Mouse (Mus musculus) forebrain, embryonic 12.5 days (tissue): ENCODE measurements at regions not wholly inside any gene's neighbourhood (a gene's known extent, or its start where the extent isn't known, plus 50 kb on each side); places are given as distances from the start of the nearest gene placed in this dataset.
"Not testable (repeated sequence)": the region's sequence is repeated elsewhere in the genome, so short reads cannot be mapped to it uniquely, and the experiment has no call there.

Source experiments
- ATAC-seq: fragments of 200-750 bp; cut with Nextera tagmentation; 2 replicates; pipeline ENCODE4 v1.8.0; 2017; ENCODE audit warnings: moderate TSS enrichment; ENCODE audit not compliant: low FRiP score
- H3K27ac ChIP-seq: fragments of 300-500 bp; sonication (generic); 2 replicates; pipeline ENCODE4 v1.5.1; 2016; ENCODE audit warnings: mild to moderate bottlenecking
- H3K27me3 ChIP-seq: fragments of 300-500 bp; sonication (generic); 2 replicates; pipeline ENCODE4 v1.6.1; 2016; ENCODE audit warnings: mild to moderate bottlenecking
- H3K36me3 ChIP-seq: fragments of 300-500 bp; sonication (generic); replicated peaks from 2 replicates; pipeline ENCODE4 v1.6.1; 2016; ENCODE audit warnings: mild to moderate bottlenecking
- H3K4me1 ChIP-seq: fragments of 300-500 bp; sonication (generic); 2 replicates; pipeline ENCODE4 v1.6.1; 2016
- H3K4me2 ChIP-seq: fragments of 300-500 bp; sonication (generic); 2 replicates; pipeline ENCODE4 v1.6.1; 2016; ENCODE audit warnings: mild to moderate bottlenecking, moderate library complexity
- H3K4me3 ChIP-seq: fragments of 300-500 bp; sonication (generic); replicated peaks from 2 replicates; pipeline ENCODE4 v1.5.1; 2016; ENCODE audit warnings: mild to moderate bottlenecking
- H3K9ac ChIP-seq: fragments of 300-500 bp; sonication (generic); 2 replicates; pipeline ENCODE4 v1.6.1; 2016; ENCODE audit warnings: mild to moderate bottlenecking
- H3K9me3 ChIP-seq: fragments of 300-500 bp; sonication (generic); 2 replicates; pipeline ENCODE4 v1.6.1; 2016
- WGBS: fragments of 180-500 bp; shearing (Covaris S2); methylation state at CpG from one replicate; pipeline ENCODE4 v1.1.7; 2016; 5-methylcytosine and 5-hydroxymethylcytosine counted together

DNA sequence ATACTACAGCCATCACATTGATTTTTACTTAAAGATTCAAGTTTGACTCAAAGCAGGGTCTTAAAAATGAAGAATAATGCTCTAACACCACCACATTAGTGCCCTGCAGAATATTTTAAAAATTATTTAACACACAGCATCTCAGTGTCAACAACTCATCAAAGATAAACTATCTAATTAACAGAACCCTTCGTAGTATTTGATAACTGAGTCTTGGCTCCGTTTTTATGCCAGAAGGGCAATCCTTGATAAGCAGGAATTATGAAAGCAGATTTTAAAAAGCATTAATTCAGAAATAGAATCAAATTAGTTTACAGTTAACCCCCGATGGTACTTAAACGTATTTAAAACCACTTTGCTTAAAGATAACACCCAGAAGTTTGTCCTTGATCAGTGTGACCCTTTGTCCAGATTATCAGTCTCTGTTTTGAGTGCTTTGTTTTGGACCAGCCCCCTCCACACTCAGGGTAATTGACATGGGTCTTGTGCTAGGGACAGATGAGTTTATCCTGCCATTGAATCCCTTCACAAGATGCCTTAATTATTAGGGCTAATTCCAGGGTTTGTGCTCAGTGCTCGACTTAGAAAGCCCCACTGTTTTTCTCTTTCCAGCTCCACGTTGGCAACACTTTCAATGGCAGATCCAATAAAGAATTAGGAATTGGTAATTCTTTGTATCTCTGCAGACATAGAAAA, 69.4 kb upstream of the Dph6 start:
- no peak for ATAC-seq

DNA sequence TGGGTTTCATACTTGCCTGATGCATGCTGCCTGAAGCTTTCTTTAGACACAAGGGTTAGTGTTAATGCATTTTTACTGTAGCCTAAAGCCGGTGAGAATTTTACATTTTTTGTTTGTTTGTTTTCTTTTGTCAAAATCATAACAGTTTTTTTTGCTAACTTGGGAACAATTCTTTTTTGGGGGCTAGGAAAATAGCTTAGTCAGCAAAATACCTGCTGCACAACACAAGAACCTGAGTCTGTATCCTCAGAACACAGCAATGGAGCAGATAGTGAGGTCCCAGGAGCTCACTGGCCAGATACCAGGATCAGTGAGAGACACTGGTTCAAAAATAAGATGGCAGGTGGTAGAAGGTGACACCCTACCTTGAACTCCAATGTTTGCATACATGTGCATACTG, 72.4 kb upstream of the Dph6 start:
- Histone ChIP-seq H3K4me1 (no peaks in the 10 kb centered on the region), H3K4me2 (no peak overlapping the region), H3K27me3 (no peaks in the 10 kb centered on the region), H3K9ac (no peak overlapping the region), H3K36me3 (no peaks in the 10 kb centered on the region), H3K9me3 (no peaks in the 10 kb centered on the region), H3K27ac (no peak overlapping the region), H3K4me3 (no peak overlapping the region)
- WGBS: 89% methylated on average over 1 of the region's 1 CpGs
- no peak for ATAC-seq

More for the DNA sequence above, 69.4 kb upstream of the Dph6 start:
- no peak overlapping the region for H3K27ac ChIP-seq
- no peaks in the 10 kb centered on the region for H3K4me1 ChIP-seq
- H3K9me3 ChIP-seq: no peaks in the 10 kb centered on the region
- H3K4me2 ChIP-seq: no peak overlapping the region
- WGBS: 40% methylated on average over 6 of the region's 6 CpGs
- no peak overlapping the region for H3K4me3 ChIP-seq
- no peaks in the 10 kb centered on the region for H3K36me3 ChIP-seq
- H3K9ac ChIP-seq: no peak overlapping the region
- no peaks in the 10 kb centered on the region for H3K27me3 ChIP-seq

DNA sequence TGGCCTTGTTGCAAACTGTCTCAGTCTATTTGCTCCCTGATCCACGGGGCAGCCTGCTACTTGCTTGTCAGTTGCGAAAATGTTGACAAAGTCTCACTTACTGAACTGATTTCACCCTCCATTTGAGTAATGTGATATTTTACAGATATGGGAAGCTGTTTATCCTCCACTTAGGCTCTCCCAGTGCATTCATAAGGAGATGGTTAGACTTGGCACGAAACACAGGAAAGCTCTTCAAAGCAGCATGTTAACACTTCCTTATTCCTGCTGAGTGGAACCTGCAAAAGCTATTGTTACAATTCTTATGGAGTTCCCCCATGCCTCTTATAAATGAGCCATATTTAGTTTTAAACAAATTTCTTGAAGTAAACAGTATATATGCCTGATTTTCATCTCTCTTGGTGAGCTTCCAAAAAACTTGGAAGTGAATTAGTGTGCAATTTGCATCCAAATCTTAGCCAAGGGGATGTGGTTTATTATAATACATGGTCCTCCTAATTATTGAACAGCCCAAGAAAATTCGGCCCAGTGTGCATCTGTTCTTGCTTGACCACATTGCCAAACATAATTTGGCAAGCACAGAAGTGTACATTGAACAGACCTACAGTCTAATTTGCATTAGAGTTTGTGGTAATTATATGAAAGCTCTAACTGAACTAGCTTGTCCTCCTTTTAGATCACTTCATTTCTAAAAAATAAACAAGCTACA, 80.3 kb upstream of the Dph6 start:
- WGBS: 61% methylated on average over 4 of the region's 4 CpGs
- no peak overlapping the region for H3K4me2 ChIP-seq
- H3K4me1 ChIP-seq: no peaks in the 10 kb centered on the region
- no peaks in the 10 kb centered on the region for H3K36me3 ChIP-seq
- no peak overlapping the region for H3K4me3 ChIP-seq
- no peak for ATAC-seq
- no peaks in the 10 kb centered on the region for H3K9me3 ChIP-seq
- H3K9ac ChIP-seq: no peak overlapping the region
- no peaks in the 10 kb centered on the region for H3K27me3 ChIP-seq
- no peak overlapping the region for H3K27ac ChIP-seq

- no peaks in the 10 kb centered on the region for H3K9me3 ChIP-seq
- no peak overlapping the region for H3K9ac ChIP-seq
- H3K27ac ChIP-seq: no peak overlapping the region
- no peaks in the 10 kb centered on the region for H3K27me3 ChIP-seq
- 83% methylated on average over 11 of the region's 11 CpGs for WGBS
- no peak overlapping the region for H3K4me2 ChIP-seq
- ATAC-seq: no peak
- no peak overlapping the region for H3K4me3 ChIP-seq
- no peaks in the 10 kb centered on the region for H3K4me1 ChIP-seq
- no peaks in the 10 kb centered on the region for H3K36me3 ChIP-seq
Observed at GRCm38 (mm10) chr2:114739421-114740212, 84.9 kb upstream of the Dph6 start.

DNA sequence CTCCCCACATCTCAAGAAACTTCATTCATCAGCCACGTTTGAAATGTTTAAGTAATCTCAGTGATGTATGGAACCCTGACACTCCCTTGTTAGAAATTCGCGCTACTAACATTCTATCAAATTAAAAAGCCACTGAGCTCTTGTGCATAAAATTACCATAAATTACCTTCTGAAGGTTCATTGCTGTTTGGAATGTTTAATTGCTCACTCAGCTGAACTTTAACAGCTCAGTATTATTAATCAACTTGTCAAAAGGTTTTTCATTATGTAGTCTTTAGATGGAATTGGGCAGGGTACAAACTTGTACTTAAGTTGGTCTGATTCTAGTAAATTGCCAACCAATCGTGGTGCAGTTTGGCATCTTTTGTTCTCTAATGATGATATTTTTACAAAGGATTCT, 108.5 kb upstream of the Dph6 start:
- no peak overlapping the region for H3K9ac ChIP-seq
- no peak overlapping the region for H3K27ac ChIP-seq
- no peaks in the 10 kb centered on the region for H3K9me3 ChIP-seq
- ATAC-seq: peak; percentile 79; the same call in 1 of the 2 replicates
- no peak overlapping the region for H3K4me3 ChIP-seq
- H3K4me2 ChIP-seq: no peak overlapping the region
- 25% methylated on average over 4 of the region's 4 CpGs for WGBS
- H3K27me3 ChIP-seq: no peaks in the 10 kb centered on the region
- H3K36me3 ChIP-seq: no peaks in the 10 kb centered on the region
- H3K4me1 ChIP-seq: peaks cover 3% of the 10 kb centered on the region; the same call in 1 of the 2 replicates

GRCm38 (mm10) chr2:114773723-114774122, 119.0 kb upstream of the Dph6 start:
- WGBS: 88% methylated on average over 6 of the region's 6 CpGs
- not testable (repeated sequence) for H3K4me2 ChIP-seq, H3K27ac ChIP-seq, H3K4me3 ChIP-seq, H3K4me1 ChIP-seq, H3K9ac ChIP-seq, H3K9me3 ChIP-seq, H3K27me3 ChIP-seq, ATAC-seq, H3K36me3 ChIP-seq

GRCm38 (mm10) chr2:114774278-114774677, 119.5 kb upstream of the Dph6 start:
- Histone ChIP-seq H3K4me1 (no peaks in the 10 kb centered on the region), H3K9me3 (no peaks in the 10 kb centered on the region), H3K27ac (no peak overlapping the region), H3K27me3 (no peaks in the 10 kb centered on the region), H3K4me2 (no peak overlapping the region), H3K36me3 (no peaks in the 10 kb centered on the region), H3K9ac (no peak overlapping the region), H3K4me3 (no peak overlapping the region)
- ATAC-seq: no peak
- WGBS: 86% methylated on average over 3 of the region's 3 CpGs

DNA sequence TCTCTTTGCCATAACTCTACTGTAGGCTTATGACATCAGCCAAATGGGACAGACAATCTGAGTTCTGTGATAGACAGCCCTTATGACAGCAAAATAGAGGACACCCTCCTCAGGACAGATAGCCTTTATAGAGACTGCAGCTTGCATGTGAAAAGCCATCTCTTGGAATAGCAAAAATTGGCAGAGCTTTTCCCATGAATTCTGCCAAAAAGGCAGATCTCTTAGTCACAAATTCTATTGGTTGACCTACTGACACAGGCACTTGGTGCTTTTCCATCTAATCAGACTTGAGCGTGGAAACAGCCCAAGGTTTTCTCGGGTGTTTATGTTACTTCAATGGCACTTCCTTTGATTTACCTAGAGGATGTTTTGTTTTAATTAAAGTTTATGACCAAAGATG, 120.8 kb upstream of the Dph6 start:
- ATAC-seq: no peak
- H3K9me3 ChIP-seq: no peaks in the 10 kb centered on the region
- H3K4me3 ChIP-seq: no peak overlapping the region
- no peaks in the 10 kb centered on the region for H3K27me3 ChIP-seq
- 84% methylated on average over 2 of the region's 2 CpGs for whole genome bisulfite sequencing
- H3K36me3 ChIP-seq: no peaks in the 10 kb centered on the region
- no peak overlapping the region for H3K9ac ChIP-seq
- no peak overlapping the region for H3K4me2 ChIP-seq
- no peaks in the 10 kb centered on the region for H3K4me1 ChIP-seq
- H3K27ac ChIP-seq: no peak overlapping the region

- Histone ChIP-seq H3K27me3 (no peaks in the 10 kb centered on the region), H3K4me2 (no peak overlapping the region), H3K9ac (no peak overlapping the region), H3K4me3 (no peak overlapping the region), H3K9me3 (no peaks in the 10 kb centered on the region), H3K36me3 (no peaks in the 10 kb centered on the region), H3K4me1 (no peaks in the 10 kb centered on the region), H3K27ac (no peak overlapping the region)
- 86% methylated on average over 2 of the region's 2 CpGs for WGBS
- ATAC-seq: no peak
Observed at GRCm38 (mm10) chr2:114776176-114776575, 121.4 kb upstream of the Dph6 start.

GRCm38 (mm10) chr2:114782450-114782849, 127.7 kb upstream of the Dph6 start:
- H3K9me3 ChIP-seq: no peaks in the 10 kb centered on the region
- H3K27me3 ChIP-seq: no peaks in the 10 kb centered on the region
- ATAC-seq: no peak
- no peaks in the 10 kb centered on the region for H3K36me3 ChIP-seq
- H3K9ac ChIP-seq: no peak overlapping the region
- no peak overlapping the region for H3K4me3 ChIP-seq
- WGBS: 88% methylated on average over 6 of the region's 6 CpGs
- 0 out of 2 replicates have a peak, but pooled peaks cover 5% of the 10 kb centered on the region for H3K4me1 ChIP-seq
- H3K27ac ChIP-seq: no peak overlapping the region
- H3K4me2 ChIP-seq: no peak overlapping the region

- no peak for ATAC-seq
Observed at GRCm38 (mm10) chr2:114784191-114784590, 129.4 kb upstream of the Dph6 start.

DNA sequence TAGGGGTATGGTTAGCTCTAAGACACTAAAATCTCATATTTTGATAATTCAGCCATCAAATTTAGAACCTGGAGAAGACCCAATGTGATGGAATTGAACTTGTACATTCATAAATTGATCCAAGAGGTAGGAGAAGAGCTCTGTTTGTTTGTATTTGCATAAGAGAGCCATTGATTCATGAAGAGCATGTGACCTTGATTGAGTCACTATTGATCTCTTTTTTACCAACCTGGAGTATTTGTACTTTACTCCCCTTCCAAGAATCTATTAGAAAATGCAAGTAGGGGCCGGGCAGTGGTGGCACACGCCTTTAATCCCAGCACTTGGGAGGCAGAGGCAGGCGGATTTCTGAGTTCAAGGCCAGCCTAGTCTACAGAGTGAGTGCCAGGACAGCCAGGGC, 133.5 kb upstream of the Dph6 start:
- H3K9me3 ChIP-seq: no peaks in the 10 kb centered on the region
- H3K27me3 ChIP-seq: no peaks in the 10 kb centered on the region
- H3K36me3 ChIP-seq: no peaks in the 10 kb centered on the region
- no peak overlapping the region for H3K4me3 ChIP-seq
- 0 out of 2 replicates have a peak, but pooled peaks cover 5% of the 10 kb centered on the region for H3K4me1 ChIP-seq
- no peak overlapping the region for H3K4me2 ChIP-seq
- no peak for ATAC-seq
- no peak overlapping the region for H3K27ac ChIP-seq
- H3K9ac ChIP-seq: no peak overlapping the region
- WGBS: 89% methylated on average over 3 of the region's 3 CpGs

More at GRCm38 (mm10) chr2:114784191-114784590, 129.4 kb upstream of the Dph6 start:
- no peaks in the 10 kb centered on the region for H3K27me3 ChIP-seq
- H3K4me1 ChIP-seq: 0 out of 2 replicates have a peak, but pooled peaks cover 5% of the 10 kb centered on the region
- no peaks in the 10 kb centered on the region for H3K9me3 ChIP-seq
- no peak overlapping the region for H3K4me3 ChIP-seq
- H3K27ac ChIP-seq: no peak overlapping the region
- H3K4me2 ChIP-seq: no peak overlapping the region
- H3K9ac ChIP-seq: no peak overlapping the region
- no peaks in the 10 kb centered on the region for H3K36me3 ChIP-seq
